Mouse (Mus musculus) gastrocnemius, postnatal 36 days (tissue): ENCODE measurements around the gene Adcy1. TPM values are rescaled to one million over a fixed set of nuclear protein-coding genes. Genes with fewer than 3 reads are reported as not detected.

Source experiments
- DNase-seq, 2 experiments: peaks; one replicate each; pipeline ENCODE4 v3.0.0; 2022
- intact Hi-C: fragments of 180-260 bp; cut with DNase I; formaldehyde crosslinking; loops from one replicate; pipeline ENCODE4 v1.15.1; 2025
- total RNA-seq, 2 experiments: library from RNA; stranded (reverse); gene quantifications; 2 replicates each; pipeline ENCODE4 v1.2.3; 2021

The Adcy1 gene
- total RNA-seq, 2 experiments from 2014 or later, result 1.3 to 1.4 TPM

DNA sequence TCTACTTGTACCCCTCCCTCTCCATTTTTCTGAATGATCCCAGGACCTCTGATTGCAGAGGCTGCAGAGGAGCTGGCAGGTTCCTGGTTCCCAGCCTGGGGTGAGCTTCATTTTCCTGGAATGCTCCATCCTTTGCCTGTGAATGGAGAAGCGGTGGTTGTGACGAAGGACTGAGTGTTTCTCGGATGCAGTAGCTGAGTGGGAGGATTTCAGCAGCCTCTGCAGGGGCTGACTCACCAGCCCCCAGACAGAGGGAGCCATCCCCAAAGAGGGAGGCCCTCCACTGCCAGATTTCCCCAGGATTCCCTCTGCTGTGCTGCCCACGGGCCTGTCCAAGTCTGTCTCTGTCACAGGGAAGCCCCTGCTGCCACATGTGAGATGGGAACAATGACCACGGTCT lies 71.0 kb downstream of the Adcy1 start:
- intact Hi-C loops, result loop anchor here (10.0 kb wide), 1 partner anchor 240 kb away; no protein-coding TSS in a partner anchor
- no peak for DNase-seq

DNA sequence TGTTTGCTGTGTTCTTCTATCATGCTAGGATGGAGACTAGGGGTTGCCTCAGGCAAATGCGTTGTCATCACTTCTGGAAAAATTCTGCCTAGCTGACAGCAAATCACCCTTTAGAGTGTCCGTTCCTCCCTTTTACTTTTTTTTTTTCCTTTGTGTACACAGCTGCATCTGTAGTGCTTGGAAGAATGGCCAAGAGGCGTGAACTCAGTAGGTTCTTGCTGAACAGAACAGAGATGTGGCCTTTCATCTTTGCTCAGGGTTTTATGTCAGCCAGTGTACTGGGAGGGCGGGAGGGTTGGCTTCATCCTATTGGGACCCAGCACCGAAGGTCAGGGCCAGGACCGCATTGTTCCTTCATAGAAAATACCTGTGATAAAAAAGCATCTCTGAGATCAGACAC lies 72.0 kb downstream of the Adcy1 start:
- intact Hi-C loops, result loop anchor here (10.0 kb wide), 1 partner anchor 240 kb away; no protein-coding TSS in a partner anchor

DNA sequence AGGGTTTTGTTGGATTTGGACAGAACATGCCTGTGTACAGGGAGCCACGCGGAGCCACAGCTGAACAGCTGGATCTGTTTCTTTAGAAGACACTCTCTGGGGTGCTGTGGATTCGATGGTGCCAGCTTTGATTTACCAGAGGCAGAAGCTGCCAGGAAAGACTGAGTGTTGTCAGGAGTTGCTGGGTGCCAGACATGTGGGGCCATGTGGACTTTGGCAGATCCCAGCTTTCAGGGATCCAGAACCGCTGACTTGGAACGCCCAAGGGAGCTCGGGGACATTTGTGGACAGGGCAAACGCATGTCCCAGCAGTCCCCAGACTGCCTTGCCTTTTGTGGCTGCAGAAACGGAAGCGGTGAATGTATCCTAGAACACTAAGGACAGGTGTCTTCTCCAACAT lies 72.5 kb downstream of the Adcy1 start:
- DNase-seq, result no peak
- intact Hi-C loops, result loop anchor here (10.0 kb wide), 1 partner anchor 241 kb away; no protein-coding TSS in a partner anchor

More for the DNA sequence above, 72.0 kb downstream of the Adcy1 start:
- DNase-seq, result no peak

DNA sequence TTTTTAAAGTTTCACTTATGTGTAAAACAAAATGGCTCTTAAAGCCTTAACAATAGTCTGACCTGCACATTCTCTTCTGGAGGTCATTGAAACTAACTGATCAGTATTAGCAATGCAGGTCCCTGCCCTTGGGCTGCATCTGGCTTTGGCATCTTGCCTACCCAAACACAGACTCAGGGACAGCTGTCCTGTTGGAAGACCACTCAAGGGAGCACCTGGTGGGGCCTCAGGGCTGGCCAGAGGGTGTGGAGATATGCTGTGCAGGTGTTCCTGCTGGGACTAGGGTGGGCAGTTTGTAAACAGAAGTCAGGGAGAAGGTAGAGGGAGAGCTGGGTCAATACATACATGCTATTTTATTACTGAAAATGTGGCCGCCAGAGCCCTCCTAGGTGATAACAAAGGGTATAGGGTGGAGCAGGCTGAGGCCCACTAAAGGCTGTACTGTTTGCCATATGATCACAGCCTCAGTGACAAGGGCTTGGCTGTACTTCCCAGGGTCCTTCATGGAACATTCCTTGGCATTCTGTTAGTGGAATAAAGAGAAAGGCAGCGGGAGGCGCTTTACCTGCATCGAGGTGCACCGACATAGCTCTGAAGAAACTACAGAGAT lies 73.1 kb downstream of the Adcy1 start:
- no peak for DNase-seq
- intact Hi-C loops, result loop anchor here (10.0 kb wide), 1 partner anchor 242 kb away; no protein-coding TSS in a partner anchor

DNA sequence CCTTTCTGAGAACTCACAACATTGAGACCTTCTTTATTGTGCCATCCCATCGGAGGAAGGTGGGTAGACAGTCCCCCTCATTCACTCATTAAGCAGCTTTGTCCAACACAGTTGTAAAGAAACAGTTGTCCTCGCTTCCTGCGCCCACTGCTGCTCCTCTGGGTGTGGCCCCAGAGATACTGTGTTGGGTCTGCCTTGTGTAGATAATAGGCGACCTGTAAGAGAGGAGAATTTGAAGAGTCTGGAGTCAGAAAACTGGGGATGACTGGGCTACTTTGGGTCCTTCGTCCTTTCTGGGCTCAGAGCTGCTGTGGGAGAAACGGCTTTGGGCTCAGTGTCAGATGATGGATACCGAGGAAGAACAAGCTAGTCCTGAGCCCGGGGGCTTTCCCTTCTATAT lies 75.1 kb downstream of the Adcy1 start:
- intact Hi-C loops, result loop anchor here (10.0 kb wide), 1 partner anchor 244 kb away; no protein-coding TSS in a partner anchor
- no peak for DNase-seq

DNA sequence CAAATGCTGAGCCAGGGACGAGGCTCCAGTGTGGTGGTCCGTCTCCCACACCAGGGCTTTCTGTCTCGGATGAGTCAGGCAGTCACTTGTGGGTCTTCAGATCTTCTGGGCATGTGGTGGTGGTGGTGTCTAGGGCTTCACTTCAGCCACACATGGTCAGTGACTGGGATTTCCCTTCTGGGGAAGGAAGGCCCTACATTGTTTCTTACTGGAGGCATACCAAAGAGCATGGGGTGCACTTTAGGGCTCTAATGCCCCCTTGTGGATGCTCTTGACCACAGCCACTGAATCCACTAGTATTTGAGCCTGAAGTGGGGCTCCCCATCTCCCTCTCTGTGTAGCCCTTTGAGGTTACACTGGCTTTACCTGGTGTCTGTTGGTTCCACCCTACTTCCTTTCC lies 77.2 kb downstream of the Adcy1 start:
- DNase-seq, result no peak
- intact Hi-C loops, result loop anchor here (5.0 kb wide), 1 partner anchor 483 kb away; the partner anchor contains the start of gene Ramp3

DNA sequence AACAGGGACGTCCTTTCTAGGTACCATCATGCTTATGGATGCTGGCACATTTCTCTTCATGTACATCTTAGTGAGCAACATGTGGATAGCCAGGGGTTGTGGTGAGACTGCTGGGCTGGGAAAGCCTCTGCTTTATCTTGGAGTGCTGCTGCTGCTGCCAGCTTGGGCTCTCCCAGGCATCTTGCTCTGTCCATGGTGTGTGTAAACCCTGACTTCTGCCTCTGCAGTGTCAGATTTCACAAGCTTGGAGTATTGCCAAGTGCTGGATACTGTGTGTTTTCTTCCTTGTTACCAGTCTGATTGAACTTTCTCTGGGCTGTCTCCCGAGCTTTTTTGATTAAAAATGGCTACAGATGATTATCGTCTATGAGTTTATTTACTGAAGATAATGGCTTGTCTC lies 79.4 kb downstream of the Adcy1 start:
- intact Hi-C loops, result loop anchor here (5.0 kb wide), 1 partner anchor 485 kb away; the partner anchor contains the start of gene Ramp3
- no peak for DNase-seq

DNA sequence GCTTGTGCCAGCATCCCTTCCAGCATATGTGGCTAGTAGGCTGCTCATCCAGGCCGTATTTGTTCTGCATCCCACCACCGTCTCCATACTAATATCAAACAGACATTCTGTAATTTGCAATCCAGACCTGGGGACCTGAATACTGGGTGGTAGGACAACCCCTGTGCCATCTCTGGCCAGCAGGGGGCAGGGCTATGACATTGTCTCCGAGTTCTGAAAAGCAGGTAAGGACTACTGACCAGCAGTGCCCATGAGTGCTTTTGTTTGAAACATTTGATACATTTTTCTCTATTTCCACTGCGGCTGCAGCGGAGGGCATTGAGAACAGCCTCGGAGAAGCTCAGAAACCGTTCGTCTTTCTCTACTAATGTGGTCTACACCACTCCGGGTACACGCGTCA lies 81.1 kb downstream of the Adcy1 start:
- DNase-seq, result no peak
- intact Hi-C loops, result loop anchor here (5.0 kb wide), 1 partner anchor 487 kb away; the partner anchor contains the start of gene Ramp3

DNA sequence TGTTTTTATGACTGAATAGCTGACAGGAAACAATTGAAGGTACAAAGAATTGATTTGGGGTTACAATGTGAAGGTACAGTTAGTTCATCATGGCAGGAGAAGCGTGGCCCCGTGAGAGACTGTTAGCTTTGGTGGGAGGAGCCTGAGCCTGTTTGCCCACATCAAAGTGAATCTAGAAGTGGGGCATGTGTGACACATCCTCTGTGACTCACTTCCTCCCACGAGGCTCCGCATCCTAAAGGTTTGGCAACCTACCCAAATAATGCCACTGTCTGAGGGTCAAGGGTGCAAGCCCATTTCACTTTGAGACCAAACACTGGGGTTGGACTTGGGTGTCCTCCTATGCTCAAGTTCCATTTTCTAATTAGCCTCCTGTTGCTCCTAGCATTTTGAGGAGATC lies 81.9 kb downstream of the Adcy1 start:
- intact Hi-C loops, result no loop called here

DNA sequence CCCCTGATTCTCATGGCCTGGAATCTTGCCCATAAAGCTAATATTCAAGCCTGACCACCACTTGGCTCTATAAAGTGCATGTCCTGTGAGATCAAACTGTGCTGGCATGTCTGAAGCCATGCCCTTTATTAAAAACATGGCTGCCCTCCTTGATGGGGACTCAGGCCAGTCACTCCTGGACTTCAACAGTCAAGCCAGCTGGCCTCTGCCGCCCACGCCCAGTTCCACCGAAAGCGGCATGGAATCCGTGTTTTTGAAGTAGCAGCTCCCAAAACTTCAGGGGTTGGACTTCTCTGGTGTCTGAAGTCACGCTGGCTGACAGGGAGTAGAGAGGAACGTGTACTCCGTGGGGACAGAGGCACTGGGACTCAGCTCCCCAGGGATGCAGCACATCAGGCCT lies 84.2 kb downstream of the Adcy1 start:
- intact Hi-C loops, result no loop called here
- no peak for DNase-seq

More for the DNA sequence above, 81.9 kb downstream of the Adcy1 start:
- no peak for DNase-seq

DNA sequence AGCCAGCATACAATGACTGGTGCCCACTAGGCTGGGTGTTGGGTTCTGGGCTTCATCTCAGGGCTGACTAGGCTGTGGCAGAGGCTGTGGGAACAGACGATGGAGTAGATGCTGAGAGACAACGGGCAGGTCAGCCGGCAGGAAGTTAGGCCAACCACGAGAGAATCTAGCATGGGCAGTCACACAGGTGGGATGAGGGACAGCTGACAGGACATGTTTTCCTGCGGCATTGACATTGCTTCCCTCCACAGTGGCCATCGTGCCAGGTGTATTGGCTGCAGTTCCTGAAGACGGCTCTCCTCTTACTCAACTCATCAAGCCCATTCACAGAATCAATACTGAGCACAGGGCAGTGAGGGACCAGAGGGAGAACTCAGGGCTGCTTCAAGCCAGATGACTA lies 84.7 kb downstream of the Adcy1 start:
- intact Hi-C loops, result no loop called here
- DNase-seq, result no peak

DNA sequence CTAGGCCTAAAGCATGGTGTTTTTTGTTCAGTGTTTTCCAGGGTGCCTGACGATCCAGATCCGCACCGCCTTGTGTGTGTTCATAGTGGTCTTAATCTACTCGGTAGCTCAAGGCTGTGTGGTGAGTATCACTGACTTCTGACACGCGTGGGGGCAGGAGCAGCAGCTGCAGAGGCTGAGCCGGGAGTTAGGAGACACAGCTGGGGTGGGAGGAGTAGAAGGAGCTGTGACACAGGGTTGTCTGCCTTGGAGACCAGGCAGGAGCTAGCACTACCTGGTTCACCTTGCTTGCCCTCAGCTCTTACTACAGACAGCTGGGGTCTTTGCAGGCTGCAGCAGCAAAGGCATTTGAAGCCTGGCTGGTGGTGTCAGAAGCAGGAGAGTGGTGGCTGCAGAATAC lies 86.2 kb downstream of the Adcy1 start:
- intact Hi-C loops, result no loop called here

DNA sequence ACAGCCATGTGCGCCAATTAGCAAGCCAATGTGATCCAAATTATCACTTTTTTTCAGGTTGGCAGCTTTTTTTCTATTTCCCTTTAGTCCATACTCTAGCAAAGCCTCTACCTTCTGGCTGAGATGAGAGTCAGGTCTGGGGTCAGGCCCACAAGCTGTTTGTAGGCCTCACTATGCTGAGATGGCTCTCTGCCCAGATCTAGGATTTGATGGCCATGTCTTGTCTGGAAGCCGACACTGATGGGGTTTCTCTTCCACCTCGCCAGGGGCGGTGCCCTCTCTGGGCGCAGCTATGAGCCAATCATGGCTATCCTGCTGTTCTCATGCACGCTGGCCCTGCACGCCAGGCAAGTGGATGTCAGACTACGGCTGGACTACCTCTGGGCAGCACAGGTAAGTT lies 87.2 kb downstream of the Adcy1 start:
- intact Hi-C loops, result no loop called here

More for the DNA sequence above, 86.2 kb downstream of the Adcy1 start:
- no peak for DNase-seq

DNA sequence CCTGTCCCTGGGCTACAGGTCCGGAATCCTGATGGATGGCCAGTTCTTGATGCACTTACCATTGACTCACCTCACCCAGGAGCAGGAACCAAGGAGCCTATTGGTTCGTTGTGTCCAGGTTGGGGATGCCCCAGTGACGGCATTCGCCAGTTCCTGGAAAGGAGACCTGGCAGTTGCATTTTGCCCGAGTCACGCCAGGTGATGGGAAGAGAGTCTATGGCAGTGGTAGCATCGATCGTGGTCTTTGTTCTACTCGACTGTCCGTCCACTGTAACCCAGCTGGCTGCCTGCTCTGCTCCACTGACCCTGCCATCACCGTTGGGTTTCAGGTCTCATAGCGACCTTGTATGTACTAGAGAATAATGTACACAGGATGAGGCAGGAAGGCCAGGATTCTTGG lies 89.1 kb downstream of the Adcy1 start:
- DNase-seq, result no peak
- intact Hi-C loops, result no loop called here

More for the DNA sequence above, 87.2 kb downstream of the Adcy1 start:
- DNase-seq, result no peak

DNA sequence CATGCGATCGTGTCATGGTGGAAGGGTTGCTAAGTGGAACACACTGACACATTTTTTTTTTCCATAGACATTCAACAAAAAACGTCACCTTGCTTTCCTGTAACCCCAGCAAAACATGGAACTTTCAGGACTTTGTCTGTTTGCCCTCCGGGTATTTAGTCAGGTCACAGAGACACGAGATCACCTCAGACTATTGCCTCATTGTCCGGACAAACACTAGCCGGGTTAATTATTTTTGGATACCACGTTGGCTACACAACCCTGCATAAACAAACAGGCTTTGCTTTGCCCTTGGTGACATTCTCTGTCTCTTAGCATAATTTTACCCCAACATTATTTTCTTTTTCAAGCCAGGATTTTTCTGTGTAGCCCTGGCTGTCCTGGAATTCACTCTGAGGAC lies 89.8 kb downstream of the Adcy1 start:
- intact Hi-C loops, result no loop called here
- DNase-seq, result no peak

DNA sequence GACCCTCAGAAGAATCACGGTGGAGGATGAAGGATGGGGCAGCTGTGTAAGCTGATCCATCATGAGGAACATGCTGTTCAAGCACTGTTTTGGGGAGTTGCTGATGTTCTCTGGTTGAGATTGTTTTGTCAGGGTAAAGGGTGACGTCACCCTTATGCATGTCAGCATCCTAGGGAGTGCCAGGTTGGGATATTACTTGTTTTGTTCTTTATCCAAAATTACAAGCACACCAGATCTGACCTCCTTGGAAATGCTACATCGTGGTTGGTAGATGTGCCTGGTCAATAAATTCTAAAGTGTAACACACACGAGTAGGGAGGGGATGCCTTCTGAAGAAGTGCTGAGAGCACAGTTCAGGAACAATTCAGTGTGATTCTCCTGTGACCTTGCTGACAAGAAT lies 93.1 kb downstream of the Adcy1 start:
- intact Hi-C loops, result no loop called here
- no peak for DNase-seq

DNA sequence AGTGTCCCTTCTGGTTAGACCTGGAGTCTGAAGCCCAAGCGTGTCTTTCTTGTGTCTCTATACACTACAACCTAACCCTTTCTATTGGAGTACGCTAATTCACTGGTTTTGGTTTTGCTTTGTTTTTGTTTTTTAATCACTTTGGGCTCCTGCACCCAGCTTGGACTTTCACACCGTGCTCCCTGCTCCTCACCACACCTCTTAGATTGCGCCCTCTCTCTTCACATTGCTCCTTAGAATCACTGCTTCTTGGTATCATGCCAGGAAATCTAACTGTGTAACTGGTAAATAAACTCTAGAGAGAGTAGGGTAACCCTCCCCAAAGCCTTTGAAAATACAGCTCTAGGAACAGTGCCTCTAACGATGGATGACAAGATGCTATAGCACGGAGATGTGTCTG lies 94.9 kb downstream of the Adcy1 start:
- DNase-seq, result no peak
- intact Hi-C loops, result no loop called here

DNA sequence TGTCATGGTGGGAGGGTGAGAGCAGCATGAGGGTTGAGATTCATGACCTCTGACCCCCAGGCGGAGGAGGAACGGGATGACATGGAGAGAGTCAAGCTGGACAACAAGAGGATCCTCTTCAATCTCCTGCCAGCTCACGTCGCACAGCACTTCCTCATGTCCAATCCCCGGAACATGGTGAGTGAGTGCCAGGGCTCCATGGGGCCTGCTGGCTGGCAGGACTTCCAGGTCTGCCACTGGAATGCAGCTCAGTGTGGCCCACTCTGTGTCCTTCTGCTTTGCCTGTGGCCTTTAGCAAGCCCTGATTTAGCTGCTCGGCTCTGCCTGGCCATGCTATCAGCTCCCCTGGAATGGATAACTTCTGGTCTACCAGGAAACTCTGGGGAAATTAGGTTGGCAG lies 96.9 kb downstream of the Adcy1 start:
- DNase-seq, result no peak
- intact Hi-C loops, result no loop called here

DNA sequence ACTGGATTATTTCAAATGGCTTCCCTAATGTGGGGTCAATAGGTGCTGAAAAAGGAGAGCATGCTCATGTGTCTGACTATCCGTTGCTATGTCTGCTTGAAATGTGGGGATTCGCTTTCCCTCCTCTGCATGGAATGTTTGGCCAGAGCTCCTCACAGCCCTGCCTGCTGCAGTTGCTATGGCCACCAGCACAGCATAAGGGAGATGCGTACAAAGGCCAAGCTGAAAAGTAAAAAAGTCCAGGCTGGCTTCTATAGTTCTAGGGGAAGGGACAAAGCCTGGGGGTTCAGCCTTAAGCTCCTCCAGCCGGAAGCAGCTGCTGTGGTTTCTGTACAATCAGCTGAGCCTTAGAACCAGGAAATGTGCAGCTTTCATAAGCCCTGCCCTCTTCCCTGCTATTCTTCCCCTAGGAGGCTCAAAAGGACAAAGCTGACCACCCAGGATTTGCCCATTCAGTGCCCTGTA lies 97.4 kb downstream of the Adcy1 start:
- intact Hi-C loops, result no loop called here
- no peak for DNase-seq

DNA sequence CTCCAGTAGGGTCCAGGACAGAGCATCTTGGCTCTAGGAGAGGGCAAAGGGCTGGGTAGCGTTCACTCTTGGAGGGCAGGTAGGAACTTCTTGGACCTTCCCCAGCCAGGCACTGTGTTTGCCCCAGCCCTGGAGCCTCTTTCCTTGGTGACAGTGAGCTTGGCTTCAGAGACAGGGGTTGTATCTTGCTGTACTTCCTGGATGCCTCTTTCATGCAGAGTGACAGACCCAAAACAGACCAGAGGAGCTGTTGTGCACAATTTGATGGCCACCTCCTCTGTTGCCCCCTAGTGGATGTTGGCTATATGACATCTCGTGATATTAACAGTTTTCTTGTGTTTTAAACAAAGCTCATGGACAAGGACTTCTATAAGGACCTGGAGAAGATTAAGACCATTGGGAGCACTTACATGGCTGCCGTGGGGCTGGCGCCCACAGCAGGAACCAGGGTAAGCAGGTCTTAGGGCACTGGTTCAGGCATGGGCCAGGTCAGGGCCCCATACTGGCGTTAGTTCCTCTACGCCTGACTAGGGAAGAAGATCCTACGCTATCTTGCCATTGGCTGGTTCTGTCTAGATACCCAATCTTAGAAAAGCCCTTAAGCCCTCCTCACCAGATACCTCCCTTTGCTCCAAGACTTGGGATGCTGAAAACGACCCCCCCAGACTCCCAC lies 98.3 kb downstream of the Adcy1 start:
- DNase-seq, result no peak
- intact Hi-C loops, result no loop called here

DNA sequence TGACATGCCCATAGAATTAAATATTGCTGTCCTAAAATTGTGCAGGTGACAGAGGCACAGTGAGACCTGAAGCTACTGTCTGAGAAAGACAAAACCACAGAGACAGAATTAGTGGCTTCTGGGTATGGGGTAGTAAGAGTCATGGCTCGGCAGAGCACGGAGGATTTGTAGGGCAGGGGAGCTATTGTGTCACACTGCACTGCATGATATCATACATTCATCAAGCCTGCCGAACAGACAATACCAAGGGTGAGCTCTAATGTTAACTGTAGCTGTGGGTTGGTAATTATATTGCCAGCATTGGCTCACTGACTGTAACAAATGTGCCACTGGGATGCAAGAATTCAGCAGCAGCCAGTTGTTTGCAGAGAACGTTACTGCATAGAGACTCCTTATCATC lies 101.1 kb downstream of the Adcy1 start:
- intact Hi-C loops, result no loop called here
- no peak for DNase-seq

DNA sequence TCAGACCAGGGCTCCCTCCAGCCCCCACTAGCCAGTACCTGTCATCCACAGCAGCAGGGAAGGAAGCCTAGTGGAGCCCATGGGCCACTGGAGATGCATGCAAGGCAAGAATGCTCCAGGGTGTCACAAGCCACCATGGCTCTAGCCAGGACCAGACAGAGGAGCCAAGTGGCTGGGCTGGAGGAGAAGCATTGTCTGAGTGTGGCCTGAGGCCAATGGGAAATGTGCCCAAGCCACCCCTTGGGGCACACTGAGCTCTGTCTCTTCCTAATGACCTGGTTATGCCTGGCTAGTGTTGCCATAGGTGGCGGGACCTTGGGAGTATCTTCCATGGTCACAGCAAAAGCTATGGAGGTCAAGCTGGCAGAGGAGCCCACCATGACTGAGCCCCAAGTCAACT lies 106.4 kb downstream of the Adcy1 start:
- no peak for DNase-seq
- intact Hi-C loops, result no loop called here
